Mouse (Mus musculus): ENCODE measurements around the gene Garnl3.

The Garnl3 gene

GRCm38 (mm10) chr2:32966689-32967631 is 164.5 kb downstream of the Garnl3 start:
- DNase-seq, result peak; percentile 85 to 91

GRCm38 (mm10) chr2:32966184-32966688 is 165.2 kb downstream of the Garnl3 start:
- DNase-seq, result peak in 1 of 2 experiments; percentile 16

- DNase-seq, result no peak
Measured at GRCm38 (mm10) chr2:32965511-32966183, 165.8 kb downstream of the Garnl3 start.

- no peak for DNase-seq
Measured at GRCm38 (mm10) chr2:32964659-32965457, 166.6 kb downstream of the Garnl3 start.

- DNase-seq, result no peak
Measured at GRCm38 (mm10) chr2:32963981-32964380, 167.5 kb downstream of the Garnl3 start.

GRCm38 (mm10) chr2:32963544-32963943 is 167.9 kb downstream of the Garnl3 start:
- DNase-seq, result no peak

GRCm38 (mm10) chr2:32962875-32963220 is 168.6 kb downstream of the Garnl3 start:
- no peak for DNase-seq

GRCm38 (mm10) chr2:32962062-32962874 is 169.2 kb downstream of the Garnl3 start:
- DNase-seq, result no peak

- DNase-seq, result peak; percentile 91 to 94
Measured at GRCm38 (mm10) chr2:32961192-32961995, 170.1 kb downstream of the Garnl3 start, which contains the start of the genes Rpl12 and Lrsam1. Gene Rpl12 (plus strand): TSS chr2:32961559. Gene Lrsam1 (minus strand): TSS chr2:32961614.

- no peak for DNase-seq
Measured at GRCm38 (mm10) chr2:32960273-32960672, 171.2 kb downstream of the Garnl3 start.

- no peak for DNase-seq
Measured at GRCm38 (mm10) chr2:32957344-32957743, 174.1 kb downstream of the Garnl3 start.

- no peak for DNase-seq
Measured at GRCm38 (mm10) chr2:32954581-32954980, 176.9 kb downstream of the Garnl3 start.

GRCm38 (mm10) chr2:32947454-32947853 is 184.0 kb downstream of the Garnl3 start:
- DNase-seq, result no peak

GRCm38 (mm10) chr2:32940483-32940882 is 191.0 kb downstream of the Garnl3 start:
- DNase-seq, result no peak

GRCm38 (mm10) chr2:32939418-32939817 is 192.0 kb downstream of the Garnl3 start:
- DNase-seq, result peak; percentile 37 to 45

- DNase-seq, result no peak
Measured at GRCm38 (mm10) chr2:32938741-32939140, 192.7 kb downstream of the Garnl3 start.

Measured in cerebellum, adult 18-20 months (tissue).